Mouse (Mus musculus): ENCODE results near the gene Gm45785. TPM values are rescaled to one million over a fixed set of nuclear protein-coding genes. Genes with fewer than 3 reads are reported as not detected.

The Gm45785 gene
- polyA plus RNA-seq, 1 experiment from 2014 or later: not detected

Other genes with a start within 250 kb of the Gm45785 start
- gene Olfr61, start 227.4 kb downstream of the Gm45785 start, polyA plus RNA-seq (2015; fragmentation: Nextera tagmentation; extraction: Ambion mirVana): not detected in 2 replicates
- gene Olfr53, start 209.9 kb downstream of the Gm45785 start, polyA plus RNA-seq (2015; fragmentation: Nextera tagmentation; extraction: Ambion mirVana): not detected in 2 replicates
- 0.01 TPM in 1 of 2 replicates, not detected in the other for gene Olfr539, start 196.4 kb downstream of the Gm45785 start, polyA plus RNA-seq (2015; fragmentation: Nextera tagmentation; extraction: Ambion mirVana)
- not detected in 2 replicates for gene Olfr45, start 174.4 kb downstream of the Gm45785 start, polyA plus RNA-seq (2015; fragmentation: Nextera tagmentation; extraction: Ambion mirVana)
- not detected in 2 replicates for gene Olfr541, start 159.1 kb downstream of the Gm45785 start, polyA plus RNA-seq (2015; fragmentation: Nextera tagmentation; extraction: Ambion mirVana)
- not detected in 2 replicates for gene Cyp2e1, start 92.6 kb downstream of the Gm45785 start, polyA plus RNA-seq (2015; fragmentation: Nextera tagmentation; extraction: Ambion mirVana)
- gene Syce1, start 68.5 kb downstream of the Gm45785 start, polyA plus RNA-seq (2015; fragmentation: Nextera tagmentation; extraction: Ambion mirVana): 0.22 and 0.24 TPM in 2 replicates
- 20.4 and 24.4 TPM in 2 replicates for gene Zfp941, start 34.2 kb downstream of the Gm45785 start, polyA plus RNA-seq (2015; fragmentation: Nextera tagmentation; extraction: Ambion mirVana)
- gene Urah, start 21.3 kb downstream of the Gm45785 start, polyA plus RNA-seq (2015; fragmentation: Nextera tagmentation; extraction: Ambion mirVana): not detected in 2 replicates
- not detected in 2 replicates for gene Scgb1c1, start 10.8 kb downstream of the Gm45785 start, polyA plus RNA-seq (2015; fragmentation: Nextera tagmentation; extraction: Ambion mirVana)
- 0.13 TPM in 1 of 2 replicates, not detected in the other for gene Odf3, start 8.5 kb downstream of the Gm45785 start, polyA plus RNA-seq (2015; fragmentation: Nextera tagmentation; extraction: Ambion mirVana)
- 89.3 and 98.1 TPM in 2 replicates for gene Ric8a, start 626 bp upstream of the Gm45785 start, polyA plus RNA-seq (2015; fragmentation: Nextera tagmentation; extraction: Ambion mirVana)
- gene Bet1l, start 1.2 kb upstream of the Gm45785 start, polyA plus RNA-seq (2015; fragmentation: Nextera tagmentation; extraction: Ambion mirVana): 37.7 and 38.0 TPM in 2 replicates
- 287 and 302 TPM in 2 replicates for gene Psmd13, start 25.6 kb upstream of the Gm45785 start, polyA plus RNA-seq (2015; fragmentation: Nextera tagmentation; extraction: Ambion mirVana)
- 40.7 and 42.1 TPM in 2 replicates for gene Sirt3, start 26.0 kb upstream of the Gm45785 start, polyA plus RNA-seq (2015; fragmentation: Nextera tagmentation; extraction: Ambion mirVana)
- gene Cox8b, start 44.1 kb upstream of the Gm45785 start, polyA plus RNA-seq (2015; fragmentation: Nextera tagmentation; extraction: Ambion mirVana): not detected in 2 replicates
- gene Nlrp6, start 64.6 kb upstream of the Gm45785 start, polyA plus RNA-seq (2015; fragmentation: Nextera tagmentation; extraction: Ambion mirVana): 0.17 and 0.18 TPM in 2 replicates
- gene Pgghg, start 85.1 kb upstream of the Gm45785 start, polyA plus RNA-seq (2015; fragmentation: Nextera tagmentation; extraction: Ambion mirVana): 8.4 and 8.7 TPM in 2 replicates
- 0.22 and 0.27 TPM in 2 replicates for gene Ifitm5, start 94.0 kb upstream of the Gm45785 start, polyA plus RNA-seq (2015; fragmentation: Nextera tagmentation; extraction: Ambion mirVana)
- not detected in 2 replicates for gene Gm45717, start 99.6 kb upstream of the Gm45785 start, polyA plus RNA-seq (2015; fragmentation: Nextera tagmentation; extraction: Ambion mirVana)
- 125 and 144 TPM in 2 replicates for gene Ifitm2, start 99.7 kb upstream of the Gm45785 start, polyA plus RNA-seq (2015; fragmentation: Nextera tagmentation; extraction: Ambion mirVana)
- gene Ifitm1, start 110.9 kb upstream of the Gm45785 start, polyA plus RNA-seq (2015; fragmentation: Nextera tagmentation; extraction: Ambion mirVana): 10.2 and 10.3 TPM in 2 replicates
- gene Ifitm3, start 154.4 kb upstream of the Gm45785 start, polyA plus RNA-seq (2015; fragmentation: Nextera tagmentation; extraction: Ambion mirVana): 22.6 and 26.2 TPM in 2 replicates
- gene Ifitm6, start 161.6 kb upstream of the Gm45785 start, polyA plus RNA-seq (2015; fragmentation: Nextera tagmentation; extraction: Ambion mirVana): 0.51 and 0.54 TPM in 2 replicates
- gene Gm17387, start 172.8 kb upstream of the Gm45785 start, polyA plus RNA-seq (2015; fragmentation: Nextera tagmentation; extraction: Ambion mirVana): not detected in 2 replicates
- gene B4galnt4, start 204.8 kb upstream of the Gm45785 start, polyA plus RNA-seq (2015; fragmentation: Nextera tagmentation; extraction: Ambion mirVana): 44.1 and 48.3 TPM in 2 replicates
- gene Pkp3, start 221.9 kb upstream of the Gm45785 start, polyA plus RNA-seq (2015; fragmentation: Nextera tagmentation; extraction: Ambion mirVana): 0.14 and 0.15 TPM in 2 replicates
- gene Sigirr, start 244.2 kb upstream of the Gm45785 start, polyA plus RNA-seq (2015; fragmentation: Nextera tagmentation; extraction: Ambion mirVana): 1.8 and 2.6 TPM in 2 replicates